Mouse (Mus musculus) heart, adult 2 months (tissue): ENCODE measurements at regions not wholly inside any gene's neighbourhood (a gene's known extent, or its start where the extent isn't known, plus 50 kb on each side); places are given as distances from the start of the nearest gene placed in this dataset.

ENCODE experiments used
- CTCF ChIP-seq: fragments of 200-600 bp; IDR thresholded peaks from 2 replicates; pipeline ENCODE4 v1.8.1; 2022; ENCODE audit warnings: antibody characterized with exemption, mild to moderate bottlenecking, moderate library complexity
- EP300 ChIP-seq: fragments of 200-500 bp; IDR thresholded peaks from 2 replicates; pipeline ENCODE4 v1.6.1; 2011; ENCODE audit warnings: low read depth, low read length, control low read depth; ENCODE audit not compliant: insufficient read depth
- POLR2A ChIP-seq: fragments of 200-500 bp; IDR thresholded peaks from 2 replicates; pipeline ENCODE4 v1.6.1; 2011; ENCODE audit warnings: mild to moderate bottlenecking, low read depth, low read length, control low read depth; ENCODE audit not compliant: insufficient read depth

DNA sequence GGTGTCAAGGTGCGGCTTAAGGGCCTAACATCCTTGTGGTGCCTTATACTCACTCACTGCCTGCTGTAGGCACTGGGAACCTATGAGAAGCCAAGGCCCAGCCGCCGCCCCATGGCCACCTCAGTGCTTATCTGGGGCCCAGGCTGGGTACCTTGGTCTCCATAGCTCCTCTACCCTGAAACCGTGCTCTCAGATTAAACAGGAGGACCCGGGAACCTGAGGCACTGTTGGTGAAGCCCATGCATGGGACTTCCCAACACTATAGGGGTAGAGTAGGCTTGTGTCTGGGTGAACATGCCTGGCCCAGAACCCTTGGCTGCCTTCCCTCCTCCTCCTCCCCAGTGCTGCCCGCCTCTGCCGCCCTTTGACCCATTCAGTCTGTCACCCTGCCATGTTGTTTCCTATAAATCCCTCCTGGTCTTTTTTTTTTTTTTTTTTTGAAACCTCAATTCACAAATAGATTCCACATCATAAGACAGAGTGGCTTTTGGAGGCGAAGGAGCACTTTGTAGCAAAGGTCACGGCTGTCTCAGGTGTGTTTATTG, 109.4 kb upstream of the Tmem189 start:
- TF ChIP-seq CTCF, result no peak
- TF ChIP-seq EP300, result no peak
- no peak for TF ChIP-seq POLR2A
